Mouse (Mus musculus): ENCODE measurements around the gene Ccdc187.

Ccdc187 gene

GRCm38 (mm10) chr2:26294457-26294856, at the start of gene Ccdc187:
TSS of gene Ccdc187 (minus strand) at chr2:26294557.
- DNase-seq (ENCODE audit: low spot score in 2 of 2): no peak

- DNase-seq (ENCODE audit: low spot score in 2 of 2): no peak
Observed at GRCm38 (mm10) chr2:26342609-26343490, 48.5 kb upstream of the Ccdc187 start.

GRCm38 (mm10) chr2:26342044-26342443, 47.7 kb upstream of the Ccdc187 start:
- DNase-seq (ENCODE audit: low spot score in 2 of 2): no peak

GRCm38 (mm10) chr2:26341510-26341981, 47.2 kb upstream of the Ccdc187 start:
- DNase-seq (ENCODE audit: low spot score in 2 of 2): no peak

GRCm38 (mm10) chr2:26339204-26339551, 44.8 kb upstream of the Ccdc187 start:
- no peak for DNase-seq (ENCODE audit: low spot score in 2 of 2)

GRCm38 (mm10) chr2:26338302-26339203, 44.2 kb upstream of the Ccdc187 start:
- no peak for DNase-seq (ENCODE audit: low spot score in 2 of 2)

GRCm38 (mm10) chr2:26330702-26331101, 36.3 kb upstream of the Ccdc187 start:
- DNase-seq (ENCODE audit: low spot score in 2 of 2): no peak

GRCm38 (mm10) chr2:26330056-26330468, 35.7 kb upstream of the Ccdc187 start:
- DNase-seq (ENCODE audit: low spot score in 2 of 2): no peak

GRCm38 (mm10) chr2:26329402-26329801, 35.0 kb upstream of the Ccdc187 start:
- no peak for DNase-seq (ENCODE audit: low spot score in 2 of 2)

- DNase-seq (ENCODE audit: low spot score in 2 of 2): no peak
Observed at GRCm38 (mm10) chr2:26327852-26328251, 33.5 kb upstream of the Ccdc187 start.

- peak in 1 of 2 experiments; percentile 65 for DNase-seq (ENCODE audit: low spot score in 2 of 2)
Observed at GRCm38 (mm10) chr2:26325386-26326181, 31.2 kb upstream of the Ccdc187 start.

- DNase-seq (ENCODE audit: low spot score in 2 of 2): no peak
Observed at GRCm38 (mm10) chr2:26324917-26325316, 30.6 kb upstream of the Ccdc187 start.

- DNase-seq (ENCODE audit: low spot score in 2 of 2): no peak
Observed at GRCm38 (mm10) chr2:26323589-26324325, 29.4 kb upstream of the Ccdc187 start.

GRCm38 (mm10) chr2:26320245-26321185, 26.2 kb upstream of the Ccdc187 start:
- no peak for DNase-seq (ENCODE audit: low spot score in 2 of 2)

GRCm38 (mm10) chr2:26319519-26320244, 25.3 kb upstream of the Ccdc187 start:
- no peak for DNase-seq (ENCODE audit: low spot score in 2 of 2)

GRCm38 (mm10) chr2:26319109-26319508, 24.8 kb upstream of the Ccdc187 start:
- no peak for DNase-seq (ENCODE audit: low spot score in 2 of 2)

GRCm38 (mm10) chr2:26317991-26318672, 23.8 kb upstream of the Ccdc187 start:
- no peak for DNase-seq (ENCODE audit: low spot score in 2 of 2)

- DNase-seq (ENCODE audit: low spot score in 2 of 2): no peak
Observed at GRCm38 (mm10) chr2:26317371-26317770, 23.0 kb upstream of the Ccdc187 start.

Data from urinary bladder, postnatal 36 days (tissue).